Mouse (Mus musculus) lung, postnatal 0 days (tissue): ENCODE results near the gene Apeh.

Experiments
- CTCF ChIP-seq: IDR thresholded peaks from 2 replicates; pipeline ENCODE4 v1.5.1; 2016; ENCODE audit warnings: antibody characterized with exemption, mild to moderate bottlenecking
- EP300 ChIP-seq: IDR thresholded peaks from 2 replicates; pipeline ENCODE4 v1.6.1; 2016; ENCODE audit warnings: antibody characterized with exemption, mild to moderate bottlenecking, control low read depth

DNA sequence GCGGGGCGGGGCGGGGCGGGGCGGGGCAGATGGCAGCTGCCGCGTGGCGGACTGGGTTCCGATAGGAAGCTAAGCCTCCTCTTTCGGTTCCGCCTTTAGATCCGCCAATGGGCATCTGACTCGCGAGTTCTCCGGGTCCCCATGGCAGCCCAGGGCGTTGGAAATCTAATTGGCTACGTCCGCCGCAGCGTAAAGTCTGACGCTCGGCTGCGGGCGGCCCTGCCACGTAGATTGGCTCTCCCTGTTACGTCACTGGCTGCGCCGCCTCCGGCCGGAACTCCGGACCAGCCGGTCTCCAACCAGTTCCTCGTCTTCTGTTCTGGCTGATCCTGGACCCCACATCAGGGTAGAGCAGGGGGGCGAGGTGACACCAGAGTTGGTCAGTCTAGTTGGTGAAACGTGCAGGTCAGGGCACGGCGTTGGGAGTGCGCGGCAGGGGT, 45.4 kb downstream of the Apeh start, which contains the start of gene Gmppb:
- TF ChIP-seq CTCF, result no peak
- TF ChIP-seq EP300, result no peak
